Mouse (Mus musculus) testis, adult 2 months (tissue): ENCODE results near the gene Fam92b.

Experiments
- CTCF ChIP-seq: fragments of 200-500 bp; IDR thresholded peaks from 2 replicates; pipeline ENCODE4 v1.5.1; 2012; ENCODE audit warnings: low read depth, mild to moderate bottlenecking, inconsistent platforms, low read length, moderate library complexity; ENCODE audit not compliant: control insufficient read depth, insufficient read depth, insufficient replicate concordance
- POLR2A ChIP-seq: fragments of 200-500 bp; IDR thresholded peaks from 2 replicates; pipeline ENCODE4 v1.6.1; 2012; ENCODE audit warnings: low read depth, mild to moderate bottlenecking, inconsistent platforms, low read length, moderate library complexity; ENCODE audit not compliant: control insufficient read depth

DNA sequence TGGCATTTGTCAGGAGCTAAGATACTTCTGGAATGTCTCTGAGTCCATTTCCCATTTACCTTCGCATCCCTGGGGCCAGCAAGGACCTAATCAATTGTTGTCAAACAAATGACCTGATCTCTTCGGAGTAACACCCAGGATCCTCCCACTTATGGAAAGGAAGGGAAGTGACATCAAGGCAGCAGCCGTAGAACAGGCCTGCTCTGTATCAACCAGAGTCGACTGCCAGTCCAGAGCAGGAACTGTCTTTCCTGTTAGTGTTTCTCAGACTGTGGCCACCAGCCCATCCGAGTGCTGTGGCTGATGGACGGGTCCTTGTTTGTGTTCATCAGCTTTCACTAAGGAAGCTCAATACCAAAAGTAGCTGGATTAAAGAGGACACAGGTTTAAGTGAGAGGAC is 53.0 kb downstream of the Fam92b start:
- TF ChIP-seq CTCF = no peak
- no peak for TF ChIP-seq POLR2A
